Mouse (Mus musculus): ENCODE results near the gene Zscan4b.
"Not testable (repeated sequence)": the region's sequence is repeated elsewhere in the genome, so short reads cannot be mapped to it uniquely, and the experiment has no call there.

- TF ChIP-seq CTCF (conservative IDR thresholded peaks at IDR 0.05; ENCODE audit: low read length); NANOG (IDR thresholded peaks at IDR 0.05; ENCODE audit: borderline replicate concordance, low read length): not testable (repeated sequence)
Measured at GRCm38 (mm10) chr7:10904950-10905349, at the start of gene Zscan4b.

Data from E14TG2a.4 (cell line).